Mouse (Mus musculus) heart, postnatal 0 days (tissue): ENCODE results near the gene Pltp.

Experiments used
- CTCF ChIP-seq: IDR thresholded peaks from 2 replicates; pipeline ENCODE4 v1.5.1; 2016; ENCODE audit warnings: antibody characterized with exemption, control low read depth, low read depth
- EP300 ChIP-seq: IDR thresholded peaks from 2 replicates; pipeline ENCODE4 v1.6.1; 2016; ENCODE audit warnings: antibody characterized with exemption, low read depth

- TF ChIP-seq EP300 (no peak), CTCF (no peak)
Measured at GRCm38 (mm10) chr2:164831029-164831428, 26.5 kb downstream of the Pltp start.
